Mouse (Mus musculus) liver, embryonic 16.5 days (tissue): ENCODE data around the gene Minpp1. TPM values are rescaled to one million over a fixed set of nuclear protein-coding genes. Genes with fewer than 3 reads are reported as not detected.

ENCODE experiments used
- ATAC-seq: fragments of 200-750 bp; cut with Nextera tagmentation; 2 replicates; pipeline ENCODE4 v1.8.0; 2017; ENCODE audit warnings: low read depth, mild to moderate bottlenecking, moderate number of reproducible peaks, moderate library complexity
- H3K27ac ChIP-seq: fragments of 300-500 bp; sonication (generic); 2 replicates; pipeline ENCODE4 v1.5.1; 2014; ENCODE audit warnings: mild to moderate bottlenecking, low read length
- H3K27me3 ChIP-seq: fragments of 300-500 bp; sonication (generic); 2 replicates; pipeline ENCODE4 v1.6.1; 2014; ENCODE audit warnings: low read depth, low read length, mixed read lengths; ENCODE audit not compliant: control insufficient read depth, insufficient read depth
- H3K36me3 ChIP-seq: fragments of 300-500 bp; sonication (generic); 2 replicates; pipeline ENCODE4 v1.6.1; 2014; ENCODE audit warnings: mild to moderate bottlenecking; ENCODE audit not compliant: control insufficient read depth, insufficient read depth
- H3K4me1 ChIP-seq: fragments of 300-500 bp; sonication (generic); 2 replicates; pipeline ENCODE4 v1.6.1; 2014; ENCODE audit warnings: low read depth, low read length, mixed read lengths; ENCODE audit not compliant: control insufficient read depth
- H3K4me2 ChIP-seq: fragments of 300-500 bp; sonication (generic); 2 replicates; pipeline ENCODE4 v1.6.1; 2014; ENCODE audit warnings: low read depth, low read length, mixed read lengths
- H3K4me3 ChIP-seq: fragments of 300-500 bp; sonication (generic); 2 replicates; pipeline ENCODE4 v1.5.1; 2014; ENCODE audit warnings: low read depth, mild to moderate bottlenecking, low read length
- H3K9ac ChIP-seq: fragments of 300-500 bp; sonication (generic); 2 replicates; pipeline ENCODE4 v1.6.1; 2014; ENCODE audit warnings: low read depth, low read length
- H3K9me3 ChIP-seq: fragments of 300-500 bp; sonication (generic); replicated peaks from 2 replicates; pipeline ENCODE4 v1.6.1; 2016; ENCODE audit warnings: low read length; ENCODE audit not compliant: control insufficient read depth
- WGBS: fragments of 180-500 bp; shearing (Covaris S2); extraction: QIAGEN DNeasy Blood & Tissue Kit; methylation state at CpG from one replicate; pipeline ENCODE4 v1.1.7; 2014; ENCODE audit not compliant: insufficient replicate concordance; 5-methylcytosine and 5-hydroxymethylcytosine counted together
- polyA plus RNA-seq: library from polyadenylated mRNA; unstranded; fragments of >200 nt; fragmentation: Nextera tagmentation; extraction: Ambion mirVana; gene quantifications from 2 replicates; pipeline ENCODE4 v1.2.1, GENCODE M21; 2015

The Minpp1 gene
- polyA plus RNA-seq, 1 experiment from 2014 or later: 71.3 TPM

- Histone ChIP-seq H3K4me3 (no peak overlapping the region), H3K4me1 (no peaks in the 10 kb centered on the region; the same call in none of the 2 replicates), H3K27ac (no peak overlapping the region), H3K9me3 (no peaks in the 10 kb centered on the region), H3K9ac (no peak overlapping the region), H3K36me3 (no peaks in the 10 kb centered on the region), H3K27me3 (no peaks in the 10 kb centered on the region), H3K4me2 (no peak overlapping the region)
- ATAC-seq: no peak
- WGBS: 49% methylated on average over 3 of the region's 3 CpGs
Measured at GRCm38 (mm10) chr19:32547396-32547795, 61.8 kb downstream of the Minpp1 start.

- no peaks in the 10 kb centered on the region for H3K9me3 ChIP-seq
- H3K27ac ChIP-seq: no peak overlapping the region
- H3K4me3 ChIP-seq: no peak overlapping the region
- no peak overlapping the region for H3K4me2 ChIP-seq
- no peaks in the 10 kb centered on the region for H3K36me3 ChIP-seq
- WGBS: 75% methylated on average over 15 of the region's 15 CpGs
- ATAC-seq: no peak
- H3K9ac ChIP-seq: no peak overlapping the region
- H3K27me3 ChIP-seq: no peaks in the 10 kb centered on the region
- H3K4me1 ChIP-seq: no peaks in the 10 kb centered on the region; the same call in none of the 2 replicates
Measured at GRCm38 (mm10) chr19:32548202-32548601, 62.6 kb downstream of the Minpp1 start.

GRCm38 (mm10) chr19:32550446-32550845 lies 64.9 kb downstream of the Minpp1 start:
- no peak overlapping the region for H3K4me2 ChIP-seq
- no peak overlapping the region for H3K4me3 ChIP-seq
- H3K27me3 ChIP-seq: no peaks in the 10 kb centered on the region
- H3K9me3 ChIP-seq: no peaks in the 10 kb centered on the region
- no peaks in the 10 kb centered on the region for H3K36me3 ChIP-seq
- peak; percentile 48 for ATAC-seq
- H3K4me1 ChIP-seq: no peaks in the 10 kb centered on the region; the same call in none of the 2 replicates
- WGBS: 56% methylated on average over 5 of the region's 5 CpGs
- peak overlapping the region; percentile 22; the same call in 1 of the 2 replicates for H3K27ac ChIP-seq
- H3K9ac ChIP-seq: no peak overlapping the region

GRCm38 (mm10) chr19:32551442-32551841 lies 65.9 kb downstream of the Minpp1 start:
- no peaks in the 10 kb centered on the region for H3K9me3 ChIP-seq
- H3K9ac ChIP-seq: no peak overlapping the region
- H3K4me3 ChIP-seq: no peak overlapping the region
- ATAC-seq: no peak
- H3K4me1 ChIP-seq: no peaks in the 10 kb centered on the region; the same call in none of the 2 replicates
- H3K27me3 ChIP-seq: no peaks in the 10 kb centered on the region
- no peak overlapping the region for H3K27ac ChIP-seq
- no peak overlapping the region for H3K4me2 ChIP-seq
- H3K36me3 ChIP-seq: no peaks in the 10 kb centered on the region
- WGBS: 44% methylated on average over 3 of the region's 3 CpGs

GRCm38 (mm10) chr19:32552106-32552505 lies 66.5 kb downstream of the Minpp1 start:
- Histone ChIP-seq H3K9ac (no peak overlapping the region), H3K36me3 (no peaks in the 10 kb centered on the region), H3K27me3 (no peaks in the 10 kb centered on the region), H3K4me2 (no peak overlapping the region), H3K9me3 (no peaks in the 10 kb centered on the region), H3K27ac (0 out of 2 replicates have a peak overlapping the region, but pooled peaks have one; percentile 14), H3K4me3 (no peak overlapping the region), H3K4me1 (no peaks in the 10 kb centered on the region; the same call in none of the 2 replicates)
- no peak for ATAC-seq
- 49% methylated on average over 1 of the region's 1 CpGs for WGBS

- H3K4me3 ChIP-seq: no peak overlapping the region
- H3K27me3 ChIP-seq: no peaks in the 10 kb centered on the region
- H3K4me1 ChIP-seq: no peaks in the 10 kb centered on the region; the same call in none of the 2 replicates
- whole genome bisulfite sequencing: 28% methylated on average over 3 of the region's 3 CpGs
- no peak overlapping the region for H3K9ac ChIP-seq
- H3K36me3 ChIP-seq: no peaks in the 10 kb centered on the region
- no peak for ATAC-seq
- H3K9me3 ChIP-seq: no peaks in the 10 kb centered on the region
- H3K27ac ChIP-seq: no peak overlapping the region
- H3K4me2 ChIP-seq: no peak overlapping the region
Measured at GRCm38 (mm10) chr19:32553310-32553709, 67.7 kb downstream of the Minpp1 start.

- WGBS: 33% methylated on average over 3 of the region's 3 CpGs
Measured at GRCm38 (mm10) chr19:32555257-32555656, 69.7 kb downstream of the Minpp1 start.

More at GRCm38 (mm10) chr19:32555257-32555656, 69.7 kb downstream of the Minpp1 start:
- no peaks in the 10 kb centered on the region for H3K9me3 ChIP-seq
- no peak overlapping the region for H3K4me2 ChIP-seq
- H3K4me3 ChIP-seq: no peak overlapping the region
- no peaks in the 10 kb centered on the region for H3K27me3 ChIP-seq
- H3K4me1 ChIP-seq: no peaks in the 10 kb centered on the region; the same call in none of the 2 replicates
- no peaks in the 10 kb centered on the region for H3K36me3 ChIP-seq
- no peak overlapping the region for H3K9ac ChIP-seq
- H3K27ac ChIP-seq: no peak overlapping the region
- no peak for ATAC-seq

Other genes with a start within 250 kb of the Minpp1 start
- 28.8 and 30.7 TPM in 2 replicates for gene Sgms1, start 96.1 kb upstream of the Minpp1 start, polyA plus RNA-seq
- gene Rpl9-ps6, start 19.2 kb upstream of the Minpp1 start, polyA plus RNA-seq: 34.8 and 54.9 TPM in 2 replicates
- gene Papss2, start 110.0 kb downstream of the Minpp1 start, polyA plus RNA-seq: 6.7 and 9.3 TPM in 2 replicates